Mouse (Mus musculus): ENCODE results near the gene Btbd16. TPM values are rescaled to one million over a fixed set of nuclear protein-coding genes. Genes with fewer than 3 reads are reported as not detected.

Btbd16 gene
- polyA plus RNA-seq, 1 experiment from 2014 or later = 0.62 TPM

DNA sequence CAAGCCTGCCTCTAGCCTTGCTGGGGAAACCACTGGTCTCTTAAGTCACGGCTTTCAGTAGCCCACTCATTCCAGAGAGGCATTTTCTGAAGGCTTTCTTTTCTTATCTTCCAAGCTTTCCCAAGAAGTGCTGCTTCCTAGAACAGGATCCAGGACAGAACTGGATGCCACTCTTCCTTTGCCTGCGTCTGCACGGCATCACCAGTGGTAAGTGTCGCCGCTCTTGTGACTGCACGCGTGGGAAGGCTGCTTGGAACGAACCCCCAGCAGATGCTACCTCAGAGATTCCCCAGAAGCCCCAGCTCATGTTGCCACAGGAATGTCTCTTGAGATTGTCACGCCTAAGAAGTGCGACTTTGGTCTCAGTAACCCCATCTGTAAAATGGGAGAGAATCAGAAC lies 41.7 kb downstream of the Btbd16 start:
- DNase-seq (ENCODE audit: low spot score) = no peak

DNA sequence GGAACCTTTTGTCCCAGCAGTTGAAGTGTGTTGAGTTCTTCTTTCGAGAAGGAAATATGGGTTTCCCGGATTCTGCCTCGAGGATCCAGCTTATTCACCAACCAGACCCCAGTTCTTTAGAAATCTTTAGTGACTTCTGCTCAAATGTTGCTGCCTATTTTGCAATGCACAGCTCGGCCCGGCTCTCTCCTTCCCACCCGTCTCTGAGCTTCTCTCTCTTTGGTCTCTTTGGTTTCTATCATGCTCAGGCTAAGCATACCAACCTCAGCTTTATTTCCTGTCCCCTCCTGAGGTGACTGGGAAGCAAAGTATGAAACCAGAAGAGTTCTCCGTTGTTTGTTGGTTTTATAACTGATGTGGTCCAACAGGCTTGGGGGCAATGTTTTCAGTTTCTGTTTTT lies 42.4 kb downstream of the Btbd16 start:
- DNase-seq (ENCODE audit: low spot score) = no peak

DNA sequence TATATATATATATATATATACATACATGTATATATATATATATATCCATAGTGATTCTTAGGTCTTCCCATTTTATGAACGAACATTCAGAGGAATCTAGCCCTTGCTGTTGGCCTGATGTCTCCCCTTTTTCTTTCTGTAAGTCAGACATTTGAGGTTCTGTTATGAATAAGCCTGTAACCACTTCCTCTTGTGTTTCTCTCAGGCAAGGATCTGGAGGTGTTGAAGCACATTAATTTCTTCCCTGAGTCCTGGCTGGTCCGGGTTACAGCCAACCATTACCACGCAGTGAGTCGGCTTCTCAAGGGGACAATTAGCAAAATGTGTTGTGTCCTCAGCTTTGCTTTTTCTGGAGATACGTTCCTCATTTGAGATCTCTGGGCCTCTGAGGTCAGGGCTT lies 44.9 kb downstream of the Btbd16 start:
- DNase-seq (ENCODE audit: low spot score) = no peak

DNA sequence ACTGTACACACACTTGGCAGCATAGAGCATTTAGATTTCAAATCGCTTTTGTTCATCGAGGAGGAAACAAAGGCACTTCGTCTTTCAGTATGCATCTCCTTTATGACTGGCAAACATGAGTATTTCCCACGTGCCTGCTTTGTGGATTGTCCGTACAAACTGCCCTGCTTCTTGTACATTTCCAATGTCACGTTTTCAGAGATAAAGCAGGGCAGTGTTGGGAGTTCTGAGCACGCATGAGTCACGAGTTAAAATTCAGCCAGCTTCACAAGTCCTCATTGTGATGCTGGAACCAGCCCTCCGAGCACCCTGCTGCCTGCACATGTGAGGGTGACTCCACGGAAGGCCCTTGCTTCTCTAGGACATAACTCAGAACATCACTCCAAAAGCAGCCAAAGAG lies 45.8 kb downstream of the Btbd16 start:
- DNase-seq (ENCODE audit: low spot score) = no peak

DNA sequence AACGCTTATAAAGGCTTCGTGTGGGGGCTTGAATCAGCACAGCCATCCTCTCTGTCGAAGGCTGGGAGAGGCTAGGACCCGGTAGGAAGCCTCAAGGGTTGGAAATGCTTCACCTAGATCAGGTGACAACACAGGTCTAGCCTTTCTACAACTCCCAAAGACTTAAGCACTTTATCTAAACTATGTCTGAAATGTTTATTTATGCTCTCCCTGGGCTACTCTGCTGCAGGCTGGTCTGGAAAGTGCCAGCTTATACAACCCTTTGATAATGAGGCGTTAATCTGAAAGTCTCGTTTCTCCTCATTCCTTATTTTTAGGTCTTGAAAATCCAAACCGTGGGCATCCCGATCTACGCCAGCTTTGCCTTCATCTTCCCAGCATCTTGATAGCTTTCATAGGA lies 50.1 kb downstream of the Btbd16 start:
- DNase-seq (ENCODE audit: low spot score) = no peak

DNA sequence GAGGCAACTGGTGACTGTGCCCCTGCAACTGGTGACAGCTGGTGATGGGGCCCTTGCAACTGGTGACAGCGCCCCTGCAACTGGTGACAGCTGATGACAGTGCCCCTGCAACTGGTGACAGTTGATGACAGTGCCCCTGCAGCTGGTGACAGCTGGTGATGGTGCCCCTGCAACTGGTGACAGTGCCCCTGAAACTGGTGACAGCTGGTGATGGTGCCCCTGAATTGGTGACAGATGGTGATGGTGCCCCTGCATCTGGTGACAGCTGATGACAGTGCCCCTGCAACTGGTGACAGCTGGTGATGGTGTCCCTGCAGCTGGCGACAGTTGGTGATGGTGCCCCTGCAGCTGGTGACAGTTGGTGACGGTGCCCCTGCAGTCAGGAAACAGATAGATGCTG lies 52.5 kb downstream of the Btbd16 start:
- peak; percentile 17 for DNase-seq (ENCODE audit: low spot score)

DNA sequence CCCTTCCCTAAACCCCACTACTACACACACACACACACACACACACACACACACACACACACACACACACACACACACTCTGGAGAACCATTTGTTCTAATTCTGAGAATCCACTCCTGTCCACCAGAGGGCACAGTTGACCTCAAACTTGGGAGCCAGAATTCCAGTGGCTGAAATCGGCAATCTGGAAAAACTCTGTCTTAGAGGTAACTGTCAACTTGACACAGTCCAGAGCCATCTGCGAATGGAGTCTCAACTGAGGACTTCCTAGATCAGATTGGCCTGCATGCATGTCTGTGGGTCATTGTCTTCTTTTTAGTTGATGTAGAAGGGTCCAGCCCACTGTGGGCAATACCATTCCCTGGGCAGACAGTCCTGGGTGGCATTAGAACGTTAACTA lies 53.6 kb downstream of the Btbd16 start:
- no peak for DNase-seq (ENCODE audit: low spot score)

DNA sequence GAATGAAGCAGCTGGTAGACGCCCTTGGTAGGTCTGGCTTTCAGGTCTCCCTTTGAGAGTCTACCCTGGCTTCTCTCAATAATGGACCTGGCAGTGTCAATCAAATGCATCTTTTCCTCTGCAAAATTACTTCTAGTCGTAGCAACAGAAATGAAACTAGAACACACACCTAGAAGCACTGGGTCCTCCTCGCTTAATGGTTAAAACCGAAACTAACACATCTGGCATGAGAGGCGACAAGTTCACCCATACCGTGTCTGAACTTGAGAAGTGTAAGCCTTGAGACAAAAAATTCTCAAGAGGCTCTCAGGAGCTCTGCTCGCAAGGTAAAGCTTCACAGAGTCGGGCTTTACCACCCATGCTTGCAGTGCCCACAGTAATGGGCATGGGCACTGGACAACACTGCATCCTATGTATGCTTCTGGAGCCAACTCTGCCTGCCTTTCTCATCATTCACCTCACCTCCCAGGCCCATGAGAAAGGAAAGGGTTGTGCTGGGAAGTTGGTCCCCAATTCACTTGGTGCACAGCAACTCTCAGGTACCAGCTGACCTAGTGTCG lies 54.1 kb downstream of the Btbd16 start:
- no peak for DNase-seq (ENCODE audit: low spot score)

DNA sequence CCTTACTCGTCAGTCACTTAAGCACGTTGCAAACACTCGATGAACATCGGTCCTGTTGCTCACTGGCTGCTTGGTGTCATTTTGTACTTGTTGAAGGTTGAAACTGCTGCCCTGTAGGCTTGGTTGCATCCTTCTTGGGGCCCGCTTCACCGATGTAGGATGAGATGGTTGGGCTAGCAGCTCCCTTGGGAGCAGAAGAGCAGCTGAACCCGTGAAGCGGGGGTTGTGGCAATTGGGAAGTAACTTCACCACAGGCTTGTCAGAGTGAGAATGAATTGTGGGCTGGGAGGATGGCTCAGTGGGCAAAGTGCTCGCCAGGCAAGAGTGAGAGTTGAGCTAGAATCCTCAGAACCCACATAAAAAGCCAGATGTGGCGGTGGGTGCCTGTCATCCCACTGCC lies 54.6 kb downstream of the Btbd16 start:
- peak; percentile 21 for DNase-seq (ENCODE audit: low spot score)

DNA sequence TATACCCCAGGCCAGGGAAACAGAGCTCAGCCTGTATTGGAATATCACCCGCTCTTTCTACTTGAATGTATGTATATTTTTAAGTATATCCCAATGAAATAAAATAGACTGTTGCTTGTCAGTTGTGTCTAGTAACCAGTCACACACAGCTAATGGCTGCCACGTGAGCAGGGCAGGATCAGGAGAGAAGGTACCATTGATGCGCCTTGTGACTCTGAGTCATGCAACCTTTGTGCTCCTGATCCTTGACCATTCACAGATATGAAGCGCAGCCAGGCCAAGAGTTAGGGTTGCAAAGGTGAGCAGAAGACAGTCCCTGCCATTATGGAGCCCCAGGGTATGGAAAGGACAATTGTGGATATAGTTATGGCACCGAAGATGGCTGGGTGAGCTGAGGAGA lies 57.7 kb downstream of the Btbd16 start:
- no peak for DNase-seq (ENCODE audit: low spot score)

DNA sequence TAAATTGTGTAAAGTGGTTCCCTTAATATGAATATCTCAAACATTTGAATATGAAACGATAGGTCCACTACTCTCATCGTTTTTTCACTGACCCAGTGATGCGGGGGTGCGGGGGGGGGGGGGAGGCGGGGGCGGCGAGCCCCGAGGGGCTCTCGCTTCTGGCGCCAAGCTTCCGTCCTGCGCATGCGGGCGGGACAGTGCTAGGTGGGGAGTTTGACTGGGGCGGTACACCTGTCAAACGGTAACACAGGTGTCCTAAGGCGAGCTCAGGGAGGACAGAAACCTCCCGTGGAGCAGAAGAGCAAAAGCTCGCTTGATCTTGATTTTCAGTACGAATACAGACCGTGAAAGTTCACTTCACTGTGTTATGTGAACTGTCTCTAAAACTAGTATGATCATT lies 60.4 kb downstream of the Btbd16 start:
- DNase-seq (ENCODE audit: low spot score) = peak; percentile 88

DNA sequence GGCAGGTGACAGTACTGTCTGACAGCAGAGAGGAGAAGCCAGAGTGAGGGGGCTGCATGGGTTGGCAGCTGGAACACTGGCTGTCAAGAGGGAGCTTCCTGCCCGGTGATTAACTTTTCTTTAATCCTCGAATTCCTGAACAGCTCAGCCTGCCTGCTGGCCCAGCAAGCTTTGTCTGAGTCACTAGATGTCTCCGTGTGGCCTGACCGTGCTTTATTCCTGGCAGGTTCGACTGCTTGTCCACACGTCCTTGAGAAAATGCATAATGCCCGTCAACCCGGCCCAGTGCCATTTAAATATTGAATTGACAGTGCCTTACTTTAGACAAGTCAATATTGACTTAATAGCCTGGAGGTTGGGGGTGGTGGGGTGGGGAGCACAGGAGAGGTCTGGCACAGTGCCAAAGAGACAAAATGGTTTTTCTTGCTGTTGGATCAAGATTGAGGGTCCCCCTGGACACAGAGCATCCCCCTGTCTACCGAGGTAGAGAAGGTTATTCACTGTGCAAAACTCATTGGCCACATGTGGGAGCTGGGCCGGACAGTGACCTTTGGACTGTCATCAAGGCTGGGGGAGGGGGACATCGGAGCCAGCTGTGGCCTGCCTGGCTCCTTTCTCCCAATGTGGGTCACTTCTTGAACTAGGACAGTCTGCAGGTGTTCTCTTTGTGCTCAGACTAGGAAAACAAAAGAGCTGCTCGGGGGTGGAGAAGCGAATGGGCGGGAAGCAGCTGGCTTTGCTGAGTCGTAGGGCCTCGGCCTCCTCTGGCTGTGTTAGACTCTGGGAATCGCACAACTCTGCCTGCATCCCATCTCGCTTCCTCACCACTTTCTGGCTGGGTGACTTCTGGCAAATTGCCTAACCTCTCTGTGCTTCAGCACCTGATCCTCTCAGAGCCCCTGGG lies 61.3 kb downstream of the Btbd16 start:
- DNase-seq (ENCODE audit: low spot score) = no peak

DNA sequence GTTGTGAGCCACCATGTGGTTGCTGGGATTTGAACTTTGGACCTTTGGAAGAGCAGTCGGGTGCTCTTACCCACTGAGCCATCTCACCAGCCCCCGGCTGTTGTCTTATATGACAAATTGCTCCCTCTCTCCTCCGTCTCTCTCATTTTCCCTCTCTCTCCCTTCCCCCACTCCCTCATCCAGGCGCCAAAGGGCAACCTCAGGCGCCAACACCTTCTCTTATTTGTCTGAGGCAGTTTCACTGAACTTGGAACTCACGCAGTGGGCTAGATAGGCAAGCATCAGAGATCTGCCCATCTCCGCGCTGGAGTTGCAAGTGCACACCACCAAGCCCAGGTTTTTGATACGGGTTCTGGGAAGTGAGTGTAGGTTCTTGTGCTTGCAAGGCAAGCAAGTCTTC lies 62.2 kb downstream of the Btbd16 start:
- DNase-seq (ENCODE audit: low spot score) = no peak

DNA sequence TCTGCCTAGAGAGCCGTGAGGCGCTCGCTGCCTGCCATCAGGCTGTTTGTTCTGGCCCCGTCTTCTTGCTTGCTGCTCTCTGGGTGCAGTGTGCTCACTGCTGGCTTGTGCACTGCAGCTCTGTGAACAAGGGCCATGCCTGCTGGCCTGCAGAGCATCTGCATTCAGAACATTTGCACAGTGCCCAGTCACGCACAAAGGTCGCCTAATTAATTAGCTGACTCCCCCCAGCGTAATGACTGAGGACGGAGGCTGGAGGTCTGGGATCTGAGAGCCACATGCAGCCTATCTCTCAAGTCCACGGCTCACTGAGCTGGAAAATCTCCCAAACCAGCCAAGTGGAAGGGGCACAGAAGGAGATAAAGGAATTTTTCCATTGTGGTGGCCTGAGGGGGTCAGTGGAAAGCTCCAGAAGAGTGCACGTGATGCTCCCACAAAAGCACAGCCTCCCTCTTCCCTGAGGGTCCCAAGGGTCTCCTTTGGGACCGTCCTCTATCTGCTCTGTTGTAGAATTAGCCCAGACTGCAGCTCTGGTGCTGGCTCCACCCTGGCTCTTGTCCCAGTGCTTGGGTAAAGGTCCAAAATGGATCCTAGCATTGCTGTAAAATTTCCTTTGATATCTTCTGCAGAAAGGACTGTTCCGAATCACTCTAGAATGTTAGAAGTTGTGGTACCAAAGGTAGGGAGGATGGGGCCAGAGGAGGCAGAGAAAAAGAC lies 64.2 kb downstream of the Btbd16 start:
- DNase-seq (ENCODE audit: low spot score) = no peak

DNA sequence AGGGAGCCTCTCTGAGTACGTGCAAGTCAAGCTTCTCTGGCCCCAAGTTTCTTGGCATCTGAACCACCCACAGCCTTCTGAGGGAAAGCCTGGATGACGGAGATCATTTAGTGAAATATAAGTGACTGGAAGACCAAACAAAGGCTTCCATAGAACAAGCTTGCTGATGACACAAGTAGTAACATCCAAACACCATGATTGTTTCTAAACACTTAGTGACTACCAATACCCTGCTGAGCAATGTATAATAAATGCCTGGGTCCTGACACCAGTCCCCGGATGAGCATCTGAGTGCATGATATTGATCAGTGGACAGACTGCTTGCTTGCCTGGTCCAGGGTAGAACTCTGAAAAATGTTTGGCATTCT lies 64.8 kb downstream of the Btbd16 start:
- DNase-seq (ENCODE audit: low spot score) = no peak

DNA sequence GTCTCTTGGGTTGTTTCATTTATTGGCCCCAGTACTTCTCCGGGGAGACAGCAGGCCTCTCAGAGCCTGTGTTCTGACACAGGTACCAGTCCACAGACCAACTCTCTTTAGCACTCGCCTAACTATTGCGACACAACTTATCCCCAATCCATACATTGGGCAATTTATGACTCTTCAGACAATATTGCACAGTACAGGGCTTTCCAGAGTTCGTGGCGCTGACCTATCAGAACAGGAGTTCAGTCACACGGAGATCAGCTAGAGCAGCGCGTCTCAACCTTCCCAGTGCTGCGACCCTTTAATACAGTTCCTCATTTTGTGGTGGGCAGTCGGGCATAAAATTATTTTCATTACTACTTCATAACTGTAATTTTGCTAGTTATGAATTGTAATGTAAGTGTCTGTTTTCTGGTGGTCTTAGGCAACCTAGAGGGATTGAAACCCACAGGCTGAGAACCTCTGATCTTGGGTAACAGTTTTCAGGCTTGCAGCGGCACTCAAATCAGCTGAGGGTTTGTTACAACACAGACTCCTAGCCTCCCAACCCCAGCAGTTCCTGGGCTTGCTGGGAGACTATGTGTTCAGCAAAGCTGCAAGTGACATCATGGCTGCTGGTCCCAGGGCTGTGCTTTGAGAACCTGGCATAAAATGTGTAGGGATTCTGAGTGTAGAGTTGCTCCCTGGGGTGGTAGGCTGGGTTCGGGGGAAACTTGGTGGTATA lies 65.7 kb downstream of the Btbd16 start:
- DNase-seq (ENCODE audit: low spot score) = no peak

DNA sequence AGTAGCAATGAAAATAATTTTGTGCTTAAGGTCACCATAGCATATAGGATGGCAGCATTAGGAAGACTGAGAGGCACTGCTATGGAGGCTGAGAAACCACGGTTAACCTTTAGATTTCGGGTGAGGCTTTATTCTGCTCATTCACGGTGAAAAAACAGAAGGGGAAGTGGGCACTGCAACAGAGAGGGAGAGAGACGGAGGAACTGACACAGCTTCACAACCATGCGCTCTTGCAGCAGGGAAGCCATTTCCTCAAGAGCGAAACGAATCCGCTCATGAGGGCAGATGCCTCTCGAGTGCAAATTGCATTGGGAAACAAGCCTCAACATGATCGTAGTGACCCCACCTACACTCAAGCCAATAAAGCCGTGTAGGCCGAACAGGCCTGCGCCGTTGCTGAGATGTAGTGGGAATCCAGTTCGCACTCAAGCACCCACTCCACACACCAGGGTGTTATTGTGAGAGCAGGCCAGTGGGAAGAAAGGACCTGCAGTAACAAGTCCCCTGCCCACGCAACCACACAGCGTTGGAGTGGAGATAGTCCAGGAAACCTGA lies 73.4 kb downstream of the Btbd16 start:
- no peak for DNase-seq (ENCODE audit: low spot score)

DNA sequence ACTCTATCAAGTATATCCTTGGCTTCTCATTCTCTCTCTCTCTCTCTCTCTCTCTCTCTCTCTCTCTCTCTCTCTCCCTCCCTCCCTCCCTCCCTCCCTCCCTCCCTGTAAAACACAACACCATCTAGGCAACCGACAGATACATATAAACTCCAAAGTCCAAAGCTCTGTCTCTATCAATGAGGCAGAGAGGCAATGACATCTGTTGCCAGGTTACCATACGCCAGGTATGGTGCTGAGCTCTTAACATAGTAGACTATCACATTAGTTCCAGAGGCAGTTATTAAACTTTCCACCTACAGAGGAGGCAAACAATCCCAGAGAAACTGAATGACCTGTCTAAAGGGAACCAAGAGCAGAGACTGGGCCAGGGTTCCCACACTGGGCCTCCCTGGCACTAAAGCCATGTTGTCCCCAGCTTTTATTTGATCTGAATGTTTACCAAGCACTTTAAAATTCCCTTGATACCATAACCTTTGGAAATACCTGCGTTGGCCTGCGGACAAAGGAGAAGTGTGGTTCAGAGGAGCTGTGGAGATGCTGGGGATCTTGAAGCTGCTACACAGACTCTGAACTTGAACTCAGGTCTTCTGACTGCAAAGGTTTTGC lies 80.9 kb downstream of the Btbd16 start:
- DNase-seq (ENCODE audit: low spot score) = no peak

DNA sequence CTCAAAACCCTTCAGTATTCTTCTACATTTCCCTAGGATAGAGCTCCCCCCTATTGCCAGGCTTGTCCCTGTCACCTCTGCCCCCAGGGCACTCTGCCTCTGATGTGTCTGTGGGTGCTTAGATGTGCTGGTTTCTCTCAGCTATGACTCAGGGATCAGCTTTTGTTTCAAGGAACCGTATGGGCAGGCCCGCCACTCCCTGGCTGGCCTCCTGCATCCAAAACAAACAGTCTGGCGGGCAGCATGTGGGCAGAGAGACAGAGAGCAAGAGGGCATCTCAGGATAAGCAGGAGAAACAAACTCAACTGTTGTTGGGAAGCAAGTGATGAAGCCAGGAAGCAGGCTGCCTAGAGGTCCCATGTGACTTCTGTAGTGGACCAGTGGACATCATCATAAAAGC lies 81.8 kb downstream of the Btbd16 start:
- no peak for DNase-seq (ENCODE audit: low spot score)

DNA sequence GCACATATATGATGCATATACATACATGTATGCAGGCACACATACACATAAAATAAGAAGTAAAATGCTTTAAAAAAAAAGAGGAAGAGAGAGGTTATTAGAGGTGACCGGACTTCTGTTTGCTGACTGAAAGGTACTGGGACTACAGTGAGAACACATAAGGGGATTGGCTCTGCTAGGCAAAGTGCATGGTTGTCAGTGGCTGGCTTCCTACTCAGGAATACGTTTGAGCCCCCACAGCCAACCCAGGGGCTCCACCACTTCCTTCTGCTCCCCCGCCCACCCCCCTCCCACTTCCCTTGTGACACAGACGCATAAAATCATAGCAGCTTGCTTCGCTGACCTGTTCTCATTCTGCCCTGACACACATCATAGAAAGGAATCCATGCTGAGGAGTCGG lies 84.1 kb downstream of the Btbd16 start:
- DNase-seq (ENCODE audit: low spot score) = peak; percentile 60

DNA sequence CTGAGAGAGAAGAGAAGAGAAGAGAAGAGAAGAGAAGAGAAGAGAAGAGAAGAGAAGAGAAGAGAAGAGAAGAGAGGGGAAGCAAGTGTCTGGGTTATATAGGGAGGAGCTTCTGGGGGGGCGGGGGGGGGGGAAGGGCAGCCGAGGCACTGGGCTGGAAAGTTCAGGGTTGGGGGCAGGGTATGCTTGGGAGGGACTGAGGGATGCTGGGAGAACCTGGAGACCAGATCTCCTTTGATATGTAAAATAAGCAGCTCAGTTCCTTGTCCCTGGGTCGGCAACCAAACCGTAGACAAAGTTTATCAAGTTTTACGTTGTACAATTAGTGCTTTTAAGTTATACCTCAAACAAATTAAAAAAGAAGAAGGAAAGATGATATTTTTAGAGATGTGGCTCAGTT lies 86.1 kb downstream of the Btbd16 start:
- no peak for DNase-seq (ENCODE audit: low spot score)
